Mouse (Mus musculus) stomach, postnatal 0 days (tissue): ENCODE data around the gene Synm. TPM values are rescaled to one million over a fixed set of nuclear protein-coding genes. Genes with fewer than 3 reads are reported as not detected.

Source experiments
- ATAC-seq: fragments of 200-750 bp; cut with Nextera tagmentation; 2 replicates; pipeline ENCODE4 v1.8.0; 2017; ENCODE audit not compliant: low FRiP score, low TSS enrichment
- DNase-seq: peaks from one replicate; pipeline ENCODE4 v3.0.0-alpha.2; 2016; ENCODE audit warnings: low spot score
- H3K27ac ChIP-seq: fragments of 300-500 bp; sonication (generic); replicated peaks from 2 replicates; pipeline ENCODE4 v1.5.1; 2014; ENCODE audit warnings: mild to moderate bottlenecking, control low read depth
- H3K27me3 ChIP-seq: fragments of 300-500 bp; sonication (generic); 2 replicates; pipeline ENCODE4 v1.6.1; 2014; ENCODE audit warnings: low read length; ENCODE audit not compliant: control insufficient read depth, insufficient read depth
- H3K36me3 ChIP-seq: fragments of 300-500 bp; sonication (generic); 2 replicates; pipeline ENCODE4 v1.6.1; 2014; ENCODE audit warnings: low read length, mixed read lengths; ENCODE audit not compliant: control insufficient read depth, insufficient read depth
- H3K4me1 ChIP-seq: fragments of 300-500 bp; sonication (generic); replicated peaks from 2 replicates; pipeline ENCODE4 v1.6.1; 2014; ENCODE audit warnings: antibody characterized with exemption; ENCODE audit not compliant: control insufficient read depth, insufficient read depth
- H3K4me2 ChIP-seq: fragments of 300-500 bp; sonication (generic); replicated peaks from 2 replicates; pipeline ENCODE4 v1.6.1; 2014; ENCODE audit warnings: low read depth, mild to moderate bottlenecking, control low read depth, moderate library complexity
- H3K4me3 ChIP-seq: fragments of 300-500 bp; sonication (generic); 2 replicates; pipeline ENCODE4 v1.5.1; 2014; ENCODE audit warnings: low read depth, low read length, control low read depth
- H3K9ac ChIP-seq: fragments of 300-500 bp; sonication (generic); 2 replicates; pipeline ENCODE4 v1.6.1; 2014; ENCODE audit warnings: mild to moderate bottlenecking, low read length, control low read depth, mixed read lengths
- H3K9me3 ChIP-seq: fragments of 300-500 bp; sonication (generic); 2 replicates; pipeline ENCODE4 v1.6.1; 2016; ENCODE audit warnings: low read length; ENCODE audit not compliant: control insufficient read depth
- CTCF ChIP-seq: IDR thresholded peaks from 2 replicates; pipeline ENCODE4 v1.5.1; 2016; ENCODE audit warnings: antibody characterized with exemption, low read depth, mild to moderate bottlenecking, moderate library complexity
- EP300 ChIP-seq: optimal IDR thresholded peaks from 2 replicates; pipeline ENCODE3; 2016; ENCODE audit warnings: antibody characterized with exemption
- WGBS: fragments of 180-500 bp; shearing (Covaris S2); extraction: QIAGEN DNeasy Blood & Tissue Kit; methylation state at CpG from one replicate; pipeline ENCODE4 v1.1.7; 2014; 5-methylcytosine and 5-hydroxymethylcytosine counted together
- polyA plus RNA-seq: library from polyadenylated mRNA; unstranded; fragments of >200 nt; fragmentation: Nextera tagmentation; extraction: Ambion mirVana; gene quantifications from 2 replicates; pipeline ENCODE4 v1.2.1, GENCODE M21; 2015

Gene Synm
- polyA plus RNA-seq, 1 experiment from 2014 or later, result 17.1 TPM

GRCm38 (mm10) chr7:67758506-67758857 lies 1.1 kb downstream of the Synm start:
- H3K27me3 ChIP-seq, result no peaks in the 10 kb centered on the region
- ATAC-seq, result no peak
- no peak for DNase-seq
- no peaks in the 10 kb centered on the region for H3K36me3 ChIP-seq
- H3K27ac ChIP-seq, result peak overlapping the region; percentile 82
- no peaks in the 10 kb centered on the region for H3K4me1 ChIP-seq
- TF ChIP-seq EP300 (no peak), CTCF (no peak)
- peak overlapping the region; percentile 98 for H3K4me2 ChIP-seq
- H3K9me3 ChIP-seq, result no peaks in the 10 kb centered on the region
- WGBS, result under 1% methylated on average over 19 of the region's 19 CpGs
- H3K4me3 ChIP-seq, result peak overlapping the region; percentile 63
- H3K9ac ChIP-seq, result peak overlapping the region; percentile 74

- no peak for ATAC-seq
Observed at GRCm38 (mm10) chr7:67756636-67757035, 2.9 kb downstream of the Synm start.

GRCm38 (mm10) chr7:67755366-67755765 lies 4.2 kb downstream of the Synm start:
- H3K4me2 ChIP-seq, result peak overlapping the region; percentile 31; the same call in 1 of the 2 replicates
- WGBS, result 77% methylated on average over 7 of the region's 7 CpGs
- no peaks in the 10 kb centered on the region for H3K4me1 ChIP-seq
- ATAC-seq (no peak), DNase-seq (no peak)
- no peak overlapping the region; the same call in 1 of the 2 replicates for H3K27ac ChIP-seq
- no peaks in the 10 kb centered on the region for H3K9me3 ChIP-seq
- no peaks in the 10 kb centered on the region for H3K27me3 ChIP-seq
- no peak overlapping the region for H3K9ac ChIP-seq
- no peak overlapping the region; the same call in 1 of the 2 replicates for H3K4me3 ChIP-seq
- no peaks in the 10 kb centered on the region for H3K36me3 ChIP-seq
- TF ChIP-seq CTCF (no peak), EP300 (no peak)

More at GRCm38 (mm10) chr7:67756636-67757035, 2.9 kb downstream of the Synm start:
- no peaks in the 10 kb centered on the region for H3K4me1 ChIP-seq
- WGBS, result 79% methylated on average over 5 of the region's 5 CpGs
- no peak overlapping the region for H3K9ac ChIP-seq
- no peaks in the 10 kb centered on the region for H3K36me3 ChIP-seq
- no peaks in the 10 kb centered on the region for H3K9me3 ChIP-seq
- H3K4me2 ChIP-seq, result peak overlapping the region; percentile 37
- no peak for DNase-seq
- no peak overlapping the region for H3K4me3 ChIP-seq
- no peaks in the 10 kb centered on the region for H3K27me3 ChIP-seq
- TF ChIP-seq CTCF (no peak), EP300 (no peak)
- no peak overlapping the region for H3K27ac ChIP-seq

- Histone ChIP-seq H3K9ac (no peak overlapping the region), H3K27me3 (no peaks in the 10 kb centered on the region), H3K4me3 (no peak overlapping the region; the same call in 1 of the 2 replicates), H3K4me1 (no peaks in the 10 kb centered on the region), H3K4me2 (peak overlapping the region; percentile 31; the same call in 1 of the 2 replicates), H3K27ac (peak overlapping the region; percentile 49; the same call in 1 of the 2 replicates), H3K36me3 (no peaks in the 10 kb centered on the region), H3K9me3 (no peaks in the 10 kb centered on the region)
- WGBS, result 52% methylated on average over 11 of the region's 11 CpGs
- DNase-seq (no peak), ATAC-seq (no peak)
- TF ChIP-seq CTCF (no peak), EP300 (no peak)
Observed at GRCm38 (mm10) chr7:67754606-67755005, 4.9 kb downstream of the Synm start.

DNA sequence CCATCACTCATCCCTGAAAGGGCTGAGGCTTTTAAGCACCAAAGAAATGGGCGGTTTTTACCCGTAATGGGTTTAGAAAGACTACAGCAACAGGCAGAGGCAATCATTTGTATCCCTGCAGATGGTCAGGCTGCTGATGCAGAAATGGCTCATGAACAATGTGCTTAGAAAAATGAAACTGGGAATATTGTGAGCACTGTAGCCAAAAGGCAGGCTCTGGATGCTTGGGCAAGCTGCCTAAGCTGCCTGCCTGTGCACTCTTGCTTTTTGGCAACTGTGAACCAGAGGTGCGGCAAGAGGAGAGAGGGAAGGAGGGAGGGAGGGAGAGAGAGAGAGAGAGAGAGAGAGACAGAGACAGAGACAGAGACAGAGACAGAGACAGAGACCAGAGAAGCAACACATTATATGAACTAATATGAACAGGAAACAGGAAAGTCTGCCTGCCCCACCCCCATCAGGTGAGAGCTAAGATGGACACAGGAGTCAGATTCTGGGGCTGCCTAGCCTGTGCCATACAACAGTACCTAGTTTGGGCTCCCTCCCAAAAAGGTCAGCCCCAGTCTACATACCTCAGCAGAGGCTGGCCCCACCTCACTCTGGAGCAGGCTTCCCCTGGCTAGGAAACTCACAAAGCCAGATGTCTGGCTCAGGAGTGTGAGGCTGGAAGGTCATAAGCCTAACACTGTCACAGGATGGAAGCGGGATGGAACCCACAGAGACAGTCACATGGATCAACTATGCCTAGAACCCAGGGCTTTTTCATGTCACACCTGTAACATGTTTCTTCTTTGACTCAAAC lies 9.9 kb downstream of the Synm start:
- no peaks in the 10 kb centered on the region for H3K9me3 ChIP-seq
- H3K9ac ChIP-seq, result no peak overlapping the region
- no peaks in the 10 kb centered on the region for H3K27me3 ChIP-seq
- ATAC-seq, result no peak
- H3K4me1 ChIP-seq, result no peaks in the 10 kb centered on the region
- no peak overlapping the region for H3K4me2 ChIP-seq
- H3K4me3 ChIP-seq, result no peak overlapping the region
- H3K27ac ChIP-seq, result no peak overlapping the region
- no peaks in the 10 kb centered on the region; the same call in 1 of the 2 replicates for H3K36me3 ChIP-seq
- no peak for DNase-seq
- 43% methylated on average over 4 of the region's 4 CpGs for WGBS
- no peak for TF ChIP-seq EP300
- no peak for TF ChIP-seq CTCF

DNA sequence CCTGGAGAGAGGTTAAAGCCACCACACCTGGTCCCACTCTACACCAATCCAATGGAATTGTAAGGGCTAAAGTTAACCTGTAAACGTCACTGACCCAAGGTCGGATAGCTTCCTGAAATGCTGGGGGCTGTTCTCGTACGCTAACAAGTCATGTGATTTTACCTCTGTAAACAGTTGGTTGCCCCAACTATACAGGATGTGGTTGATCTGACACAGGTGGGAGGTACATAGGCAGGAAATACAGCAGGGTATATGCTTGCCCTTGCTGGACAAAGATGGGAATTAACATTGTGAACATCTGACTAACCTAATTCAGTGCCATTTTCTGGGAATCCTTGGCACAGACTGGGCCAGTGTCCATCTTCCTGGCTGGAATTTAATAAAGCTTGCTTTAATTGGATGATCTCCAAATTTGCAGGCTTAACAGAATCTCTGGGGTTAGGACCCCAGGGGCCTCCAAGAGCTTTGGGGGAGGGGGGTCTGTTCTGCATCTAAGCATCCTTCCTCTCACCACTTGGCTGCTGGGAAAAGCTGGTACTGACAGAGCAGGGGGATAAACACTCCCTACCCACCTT lies 11.7 kb downstream of the Synm start:
- ATAC-seq, result 0 out of 2 replicates have a peak, but pooled peaks have one; percentile 24
- H3K4me2 ChIP-seq, result no peak overlapping the region
- H3K27ac ChIP-seq, result no peak overlapping the region
- H3K4me1 ChIP-seq, result no peaks in the 10 kb centered on the region
- no peak overlapping the region for H3K9ac ChIP-seq
- no peak for DNase-seq
- H3K27me3 ChIP-seq, result no peaks in the 10 kb centered on the region
- H3K4me3 ChIP-seq, result no peak overlapping the region
- no peaks in the 10 kb centered on the region; the same call in 1 of the 2 replicates for H3K36me3 ChIP-seq
- no peaks in the 10 kb centered on the region for H3K9me3 ChIP-seq
- TF ChIP-seq CTCF (no peak), EP300 (no peak)
- WGBS, result 71% methylated on average over 4 of the region's 4 CpGs
